Mouse (Mus musculus) cerebellum, adult 2 months (tissue): ENCODE measurements at regions not wholly inside any gene's neighbourhood (a gene's known extent, or its start where the extent isn't known, plus 50 kb on each side); places are given as distances from the start of the nearest gene placed in this dataset.

Experiments
- CTCF ChIP-seq: fragments of 200-500 bp; IDR thresholded peaks from 2 replicates; pipeline ENCODE4 v1.5.1; 2011; ENCODE audit warnings: low read depth, mild to moderate bottlenecking, control low read depth, low read length, moderate library complexity, borderline replicate concordance; ENCODE audit not compliant: insufficient read depth
- POLR2A ChIP-seq: fragments of 200-500 bp; IDR thresholded peaks from 2 replicates; pipeline ENCODE4 v1.6.1; 2011; ENCODE audit warnings: low read length, control low read depth, borderline replicate concordance; ENCODE audit not compliant: insufficient read depth

- TF ChIP-seq POLR2A = no peak
- TF ChIP-seq CTCF = no peak
These were observed 175.6 kb upstream of the Gm11114 start for GRCm38 (mm10) chr9:85136715-85137582.
